Mouse (Mus musculus) G1E (cell line): ENCODE measurements around the gene Vegfa. TPM values are rescaled to one million over a fixed set of nuclear protein-coding genes. Genes with fewer than 3 reads are reported as not detected.

Source experiments
- ATAC-seq: 2 replicates; pipeline ENCODE4 v1.8.0; 2016; ENCODE audit warnings: mild to moderate bottlenecking; ENCODE audit not compliant: insufficient number of reproducible peaks, poor library complexity, low FRiP score, severe bottlenecking; ENCODE audit errors: extremely low read depth
- DNase-seq: peaks from one replicate; pipeline ENCODE4 v3.0.0; 2012; ENCODE audit warnings: low spot score
- H3K27me3 ChIP-seq: 2 replicates; pipeline ENCODE4 v1.6.1; 2012; ENCODE audit warnings: mild to moderate bottlenecking, low read length, inconsistent platforms; ENCODE audit not compliant: insufficient read depth
- H3K36me3 ChIP-seq: replicated peaks from 2 replicates; pipeline ENCODE3; 2012; ENCODE audit warnings: mild to moderate bottlenecking, inconsistent platforms
- H3K4me1 ChIP-seq: 2 replicates; pipeline ENCODE4 v1.6.1; 2012; ENCODE audit warnings: low read depth, low read length, inconsistent platforms, mixed read lengths; ENCODE audit not compliant: insufficient read depth
- H3K4me3 ChIP-seq: 2 replicates; pipeline ENCODE4 v1.5.1; 2012; ENCODE audit warnings: low read depth, mild to moderate bottlenecking, inconsistent platforms, low read length, moderate library complexity, mixed read lengths
- H3K9me3 ChIP-seq: replicated peaks from 2 replicates; pipeline ENCODE4 v1.6.1; 2012; ENCODE audit warnings: inconsistent platforms
- CTCF ChIP-seq: IDR thresholded peaks from 2 replicates; pipeline ENCODE4 v1.5.1; 2012; ENCODE audit warnings: low read depth, low read length, inconsistent platforms, mixed read lengths
- GATA1 ChIP-seq: IDR thresholded peaks from 2 replicates; pipeline ENCODE4 v1.6.1; 2012; ENCODE audit warnings: borderline replicate concordance, low read length, inconsistent platforms, mixed read lengths
- GATA2 ChIP-seq: IDR thresholded peaks from 2 replicates; pipeline ENCODE4 v1.6.1; 2012; ENCODE audit warnings: low read depth, low read length, inconsistent platforms, borderline replicate concordance
- POLR2AphosphoS5 ChIP-seq: IDR thresholded peaks from 2 replicates; pipeline ENCODE4 v1.6.1; 2012; ENCODE audit warnings: low read depth, low read length, inconsistent platforms; ENCODE audit not compliant: insufficient replicate concordance
- TAL1 ChIP-seq: conservative IDR thresholded peaks from 2 replicates; pipeline ENCODE4 v1.6.1; 2012; ENCODE audit warnings: low read depth, low read length, inconsistent platforms, mixed read lengths
- polyA plus RNA-seq: library from polyadenylated mRNA; stranded (reverse); fragments of >175 nt; gene quantifications from 2 replicates; pipeline ENCODE4 v1.2.3, GENCODE M21; 2012
- total RNA-seq, 2 experiments: library from RNA; stranded (forward) in 1 of 2; stranded (reverse) in 1 of 2; fragments of 200-1000 nt in 1 of 2; fragments of >200 nt in 1 of 2; fragmentation: Nextera tagmentation in 1 of 2; gene quantifications; 2 replicates each; pipeline ENCODE4 v1.2.3; 2014 to 2017

Vegfa gene
- total and polyA plus RNA-seq, 3 experiments: 56.0 to 106 (median 94.1) TPM

DNA sequence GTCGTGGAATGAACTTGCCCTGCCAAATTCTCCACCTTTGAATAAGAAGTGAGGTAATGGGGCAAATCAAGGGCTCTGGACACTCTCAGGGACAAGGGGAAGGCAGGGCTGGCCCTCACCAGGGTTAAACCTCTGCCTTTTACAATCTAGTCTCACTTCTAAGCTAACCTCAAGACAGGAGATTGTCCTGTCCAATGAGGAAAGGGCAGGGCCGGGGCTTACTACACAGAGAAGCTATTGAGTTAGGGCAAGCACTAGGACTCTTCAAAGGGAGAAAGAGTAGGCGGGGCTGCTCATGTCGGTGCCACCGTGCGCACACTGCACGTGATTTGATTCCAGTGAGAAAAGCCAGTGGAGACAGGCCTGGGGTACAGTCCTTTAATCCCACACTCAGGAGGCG, 62.6 kb downstream of the Vegfa start:
- Histone ChIP-seq H3K4me1 (0 out of 2 replicates have a peak, but pooled peaks cover 2% of the 10 kb centered on the region), H3K9me3 (no peaks in the 10 kb centered on the region), H3K36me3 (no peaks in the 10 kb centered on the region), H3K27me3 (peaks cover 18% of the 10 kb centered on the region), H3K4me3 (no peak overlapping the region)
- ATAC-seq (no peak), DNase-seq (no peak)
- TF ChIP-seq GATA1: no peak
- no peak for TF ChIP-seq TAL1
- no peak for TF ChIP-seq POLR2AphosphoS5
- TF ChIP-seq GATA2: no peak
- no peak for TF ChIP-seq CTCF

DNA sequence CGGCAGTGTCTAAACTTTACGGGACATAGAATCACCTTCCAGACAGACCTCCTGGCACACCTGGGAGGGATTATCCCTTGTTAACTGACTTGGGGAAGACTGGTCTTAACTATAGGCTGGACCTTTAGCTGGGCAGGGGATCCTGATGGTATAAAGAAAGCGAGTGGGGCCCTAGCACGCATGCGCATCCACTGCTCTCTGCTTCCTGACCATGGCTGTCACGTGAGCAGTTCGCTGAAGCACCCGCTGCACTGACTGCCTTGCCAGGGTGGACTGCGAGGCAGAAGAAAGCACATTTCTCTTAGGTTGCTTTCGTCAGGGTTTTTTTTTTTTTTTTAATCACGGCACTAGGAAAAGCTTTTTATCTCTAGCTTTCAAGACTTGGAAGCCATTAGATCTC, 63.8 kb downstream of the Vegfa start:
- Histone ChIP-seq H3K4me3 (no peak overlapping the region), H3K4me1 (0 out of 2 replicates have a peak, but pooled peaks cover 2% of the 10 kb centered on the region), H3K36me3 (no peaks in the 10 kb centered on the region), H3K27me3 (peaks cover 16% of the 10 kb centered on the region), H3K9me3 (no peaks in the 10 kb centered on the region)
- no peak for TF ChIP-seq GATA1
- no peak for TF ChIP-seq GATA2
- TF ChIP-seq POLR2AphosphoS5: no peak
- TF ChIP-seq CTCF: no peak
- no peak for TF ChIP-seq TAL1
- DNase-seq (no peak), ATAC-seq (no peak)

Other genes with a start within 250 kb of the Vegfa start
- 66.4 and 87.7 TPM in 2 replicates for gene Mrps18a, start 78.6 kb upstream of the Vegfa start, total RNA-seq (2014; fragmentation: Nextera tagmentation)
- 55.3 and 71.3 TPM in 2 replicates for gene Mrps18a, start 78.6 kb upstream of the Vegfa start, total RNA-seq (2017)
- gene Mrps18a, start 78.6 kb upstream of the Vegfa start, polyA plus RNA-seq: 88.7 and 110 TPM in 2 replicates
- gene Rsph9, start 111.8 kb upstream of the Vegfa start, total RNA-seq (2014; fragmentation: Nextera tagmentation): not detected in 2 replicates
- 0.12 TPM in 1 of 2 replicates, not detected in the other for gene Rsph9, start 111.8 kb upstream of the Vegfa start, total RNA-seq (2017)
- gene Rsph9, start 111.8 kb upstream of the Vegfa start, polyA plus RNA-seq: not detected in 2 replicates
- gene Mad2l1bp, start 121.2 kb upstream of the Vegfa start, total RNA-seq (2014; fragmentation: Nextera tagmentation): 21.7 and 27.4 TPM in 2 replicates
- 12.7 and 14.0 TPM in 2 replicates for gene Mad2l1bp, start 121.2 kb upstream of the Vegfa start, total RNA-seq (2017)
- 7.8 and 12.8 TPM in 2 replicates for gene Mad2l1bp, start 121.2 kb upstream of the Vegfa start, polyA plus RNA-seq
- gene Gtpbp2, start 128.7 kb upstream of the Vegfa start, total RNA-seq (2014; fragmentation: Nextera tagmentation): 41.7 and 182 TPM in 2 replicates
- gene Gtpbp2, start 128.7 kb upstream of the Vegfa start, total RNA-seq (2017): 30.3 and 31.8 TPM in 2 replicates
- gene Gtpbp2, start 128.7 kb upstream of the Vegfa start, polyA plus RNA-seq: 55.0 and 61.1 TPM in 2 replicates
- 24.8 and 25.7 TPM in 2 replicates for gene Polh, start 170.3 kb upstream of the Vegfa start, total RNA-seq (2014; fragmentation: Nextera tagmentation)
- gene Polh, start 170.3 kb upstream of the Vegfa start, total RNA-seq (2017): 33.3 and 34.6 TPM in 2 replicates
- 2.2 and 2.8 TPM in 2 replicates for gene Polh, start 170.3 kb upstream of the Vegfa start, polyA plus RNA-seq
- gene Xpo5, start 170.4 kb upstream of the Vegfa start, total RNA-seq (2014; fragmentation: Nextera tagmentation): 65.6 and 77.6 TPM in 2 replicates
- gene Xpo5, start 170.4 kb upstream of the Vegfa start, total RNA-seq (2017): 50.9 and 55.3 TPM in 2 replicates
- 14.1 and 24.8 TPM in 2 replicates for gene Xpo5, start 170.4 kb upstream of the Vegfa start, polyA plus RNA-seq
- gene Polr1c, start 215.7 kb upstream of the Vegfa start, total RNA-seq (2014; fragmentation: Nextera tagmentation): 56.4 and 76.2 TPM in 2 replicates
- gene Polr1c, start 215.7 kb upstream of the Vegfa start, total RNA-seq (2017): 64.1 and 71.0 TPM in 2 replicates
- gene Polr1c, start 215.7 kb upstream of the Vegfa start, polyA plus RNA-seq: 17.7 and 26.6 TPM in 2 replicates
- 31.3 and 32.5 TPM in 2 replicates for gene Yipf3, start 215.7 kb upstream of the Vegfa start, total RNA-seq (2014; fragmentation: Nextera tagmentation)
- 28.1 and 40.0 TPM in 2 replicates for gene Yipf3, start 215.7 kb upstream of the Vegfa start, total RNA-seq (2017)
- 72.2 and 72.4 TPM in 2 replicates for gene Yipf3, start 215.7 kb upstream of the Vegfa start, polyA plus RNA-seq
- gene Lrrc73, start 221.2 kb upstream of the Vegfa start, total RNA-seq (2014; fragmentation: Nextera tagmentation): 0.38 TPM in 1 of 2 replicates, not detected in the other
- gene Lrrc73, start 221.2 kb upstream of the Vegfa start, total RNA-seq (2017): 0.27 and 0.70 TPM in 2 replicates
- 1.5 and 2.4 TPM in 2 replicates for gene Lrrc73, start 221.2 kb upstream of the Vegfa start, polyA plus RNA-seq